Mouse (Mus musculus) embryonic facial prominence, embryonic 14.5 days (tissue): ENCODE results near the gene Hunk. TPM values are rescaled to one million over a fixed set of nuclear protein-coding genes. Genes with fewer than 3 reads are reported as not detected.

Experiments used
- ATAC-seq: fragments of 200-750 bp; cut with Nextera tagmentation; 2 replicates; pipeline ENCODE4 v1.8.0; 2017; ENCODE audit warnings: low read depth, moderate number of reproducible peaks, moderate TSS enrichment
- DNase-seq: peaks from one replicate; pipeline ENCODE4 v3.0.0-alpha.2; 2015; ENCODE audit warnings: low spot score
- H3K27ac ChIP-seq: fragments of 300-500 bp; sonication (generic); replicated peaks from 2 replicates; pipeline ENCODE4 v1.5.1; 2014; ENCODE audit warnings: low read depth, mild to moderate bottlenecking, low read length, moderate library complexity
- H3K27me3 ChIP-seq: fragments of 300-500 bp; sonication (generic); replicated peaks from 2 replicates; pipeline ENCODE4 v1.6.1; 2014; ENCODE audit warnings: low read length; ENCODE audit not compliant: control insufficient read depth, insufficient read depth
- H3K36me3 ChIP-seq: fragments of 300-500 bp; sonication (generic); 2 replicates; pipeline ENCODE4 v1.6.1; 2014; ENCODE audit warnings: low read length, mixed read lengths; ENCODE audit not compliant: control insufficient read depth, insufficient read depth
- H3K4me1 ChIP-seq: fragments of 300-500 bp; sonication (generic); 2 replicates; pipeline ENCODE4 v1.6.1; 2014; ENCODE audit warnings: antibody characterized with exemption, low read length; ENCODE audit not compliant: control insufficient read depth, insufficient read depth
- H3K4me2 ChIP-seq: fragments of 300-500 bp; sonication (generic); 2 replicates; pipeline ENCODE4 v1.6.1; 2014; ENCODE audit warnings: low read depth, mild to moderate bottlenecking, low read length, moderate library complexity, mixed read lengths
- H3K4me3 ChIP-seq: fragments of 300-500 bp; sonication (generic); 2 replicates; pipeline ENCODE4 v1.5.1; 2014; ENCODE audit warnings: low read depth, mild to moderate bottlenecking, low read length
- H3K9ac ChIP-seq: fragments of 300-500 bp; sonication (generic); 2 replicates; pipeline ENCODE4 v1.6.1; 2014; ENCODE audit warnings: low read depth, mild to moderate bottlenecking, low read length, moderate library complexity, mixed read lengths
- H3K9me3 ChIP-seq: fragments of 300-500 bp; sonication (generic); 2 replicates; pipeline ENCODE4 v1.6.1; 2016; ENCODE audit warnings: low read length; ENCODE audit not compliant: control insufficient read depth
- WGBS: fragments of 180-500 bp; shearing (Covaris S2); extraction: QIAGEN DNeasy Blood & Tissue Kit; methylation state at CpG from one replicate; pipeline ENCODE4 v1.1.7; 2014; 5-methylcytosine and 5-hydroxymethylcytosine counted together
- polyA plus RNA-seq: library from polyadenylated mRNA; unstranded; fragments of >200 nt; fragmentation: Nextera tagmentation; extraction: Ambion mirVana; gene quantifications from 2 replicates; pipeline ENCODE4 v1.2.1, GENCODE M21; 2014

Hunk gene
- polyA plus RNA-seq, 1 experiment from 2014 or later = 9.7 TPM

DNA sequence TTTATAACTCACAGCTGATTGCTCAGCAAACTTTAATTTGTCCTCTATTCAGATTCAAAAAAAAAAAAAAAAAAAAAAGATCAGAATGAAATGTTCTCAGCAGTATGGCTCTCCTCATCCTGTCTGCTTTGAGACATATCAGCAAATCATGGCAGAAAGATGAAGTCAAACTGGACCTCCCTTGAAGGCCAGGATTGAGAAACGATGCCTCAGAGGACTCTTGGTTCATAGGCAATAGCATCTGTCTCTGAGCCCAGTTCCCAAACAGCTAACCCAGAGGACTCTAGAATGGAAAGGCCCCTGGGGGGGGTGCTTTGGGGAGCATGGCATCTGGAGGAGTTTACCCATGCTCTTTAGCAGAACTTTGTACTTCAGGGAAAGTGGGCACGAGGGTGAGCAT, 119.9 kb downstream of the Hunk start:
- no peak overlapping the region for H3K4me3 ChIP-seq
- no peak overlapping the region for H3K27ac ChIP-seq
- ATAC-seq (no peak), DNase-seq (no peak)
- 83% methylated on average over 2 of the region's 2 CpGs for WGBS
- no peak overlapping the region for H3K4me2 ChIP-seq
- H3K9me3 ChIP-seq = no peaks in the 10 kb centered on the region
- no peaks in the 10 kb centered on the region for H3K36me3 ChIP-seq
- H3K27me3 ChIP-seq = no peaks in the 10 kb centered on the region
- H3K4me1 ChIP-seq = no peaks in the 10 kb centered on the region; the same call in 1 of the 2 replicates
- no peak overlapping the region for H3K9ac ChIP-seq

DNA sequence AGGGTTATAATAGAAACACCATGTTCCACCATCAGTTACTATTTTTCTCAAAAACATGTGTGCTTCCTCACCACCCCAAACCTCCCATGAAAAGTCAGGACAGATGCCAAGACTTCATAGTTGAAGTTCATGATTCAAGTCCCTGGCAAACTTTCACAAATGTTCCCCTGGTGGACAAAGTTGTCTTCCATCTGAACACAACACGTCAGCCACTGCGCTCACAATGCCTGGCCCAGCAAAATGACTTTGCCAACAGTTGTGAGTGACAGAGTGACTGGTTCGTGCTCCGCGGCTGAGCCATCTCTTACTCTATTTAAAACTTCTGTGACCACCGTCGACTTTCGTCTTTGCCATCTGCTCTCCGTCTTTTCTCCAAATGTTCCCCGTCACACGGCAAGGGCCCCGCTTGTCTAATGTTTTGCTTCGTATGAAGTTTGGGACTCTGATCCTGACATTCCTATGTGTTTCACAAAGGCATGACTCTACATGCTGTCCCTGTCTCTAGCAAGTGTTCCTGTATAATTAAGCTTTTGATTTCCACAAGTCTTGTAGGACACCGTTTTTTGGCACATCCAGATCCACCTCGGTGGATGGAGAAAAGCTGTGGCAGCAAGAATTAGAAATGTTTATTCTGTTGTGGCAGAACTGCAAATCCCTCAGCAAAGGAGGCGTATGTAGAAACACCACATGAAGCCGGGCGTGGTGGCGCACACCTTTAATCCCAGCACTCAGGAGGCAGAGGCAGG, 125.9 kb downstream of the Hunk start:
- 75% methylated on average over 19 of the region's 19 CpGs for WGBS
- no peak overlapping the region for H3K9ac ChIP-seq
- H3K9me3 ChIP-seq = no peaks in the 10 kb centered on the region
- ATAC-seq (0 out of 2 replicates have a peak, but pooled peaks have one; percentile 27), DNase-seq (peak; percentile 90)
- H3K4me3 ChIP-seq = no peak overlapping the region
- peaks cover 10% of the 10 kb centered on the region; the same call in 1 of the 2 replicates for H3K4me1 ChIP-seq
- H3K27ac ChIP-seq = peak overlapping the region; percentile 39
- no peaks in the 10 kb centered on the region for H3K36me3 ChIP-seq
- H3K27me3 ChIP-seq = no peaks in the 10 kb centered on the region
- H3K4me2 ChIP-seq = no peak overlapping the region

DNA sequence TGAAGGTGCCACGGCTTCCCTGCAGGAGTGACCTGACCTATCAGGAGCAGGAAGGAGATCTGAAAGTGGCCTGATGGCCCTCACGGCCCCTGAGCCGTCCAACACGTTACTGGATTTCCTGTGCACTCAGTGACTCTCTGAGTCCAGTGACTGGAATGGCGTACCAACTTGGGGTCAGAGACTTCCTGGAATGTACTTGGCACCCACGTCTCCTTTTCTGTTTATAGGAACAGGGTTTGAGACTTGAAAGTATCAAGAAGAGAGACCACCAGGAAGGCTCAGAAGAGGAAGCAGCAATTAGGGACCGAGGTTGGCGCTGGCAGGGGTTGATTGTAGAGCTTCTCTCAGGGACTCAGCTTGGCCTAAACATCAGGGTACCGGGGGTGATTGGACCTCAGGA, 131.2 kb downstream of the Hunk start:
- ATAC-seq = no peak
- no peak overlapping the region for H3K9ac ChIP-seq

DNA sequence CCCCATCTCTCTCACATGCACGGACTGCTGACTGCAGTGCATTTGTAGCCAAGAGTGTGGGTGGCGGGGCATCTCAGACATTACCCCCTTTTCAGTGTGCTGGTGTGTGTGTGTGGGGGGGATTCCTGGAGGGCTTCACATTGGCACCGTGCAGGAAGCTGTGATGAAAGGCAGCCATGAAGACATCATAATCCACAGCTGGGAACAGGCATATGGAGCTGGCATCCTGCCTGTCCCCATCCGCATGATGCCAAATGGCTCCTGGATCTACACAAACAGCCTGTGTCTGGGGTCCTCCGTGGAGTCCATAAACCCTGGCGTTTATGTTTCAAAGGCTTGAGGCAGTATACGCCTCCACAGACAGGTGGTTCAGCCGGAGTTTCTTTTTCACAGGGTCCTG, 132.4 kb downstream of the Hunk start:
- H3K9ac ChIP-seq = no peak overlapping the region
- peaks cover 36% of the 10 kb centered on the region for H3K4me1 ChIP-seq
- H3K27me3 ChIP-seq = no peaks in the 10 kb centered on the region
- no peak overlapping the region for H3K4me2 ChIP-seq
- H3K27ac ChIP-seq = no peak overlapping the region
- no peaks in the 10 kb centered on the region for H3K36me3 ChIP-seq
- no peaks in the 10 kb centered on the region for H3K9me3 ChIP-seq
- DNase-seq (peak; percentile 86), ATAC-seq (peak; percentile 73)
- H3K4me3 ChIP-seq = no peak overlapping the region
- WGBS = 31% methylated on average over 8 of the region's 8 CpGs

More for the DNA sequence above, 131.2 kb downstream of the Hunk start:
- no peaks in the 10 kb centered on the region for H3K27me3 ChIP-seq
- no peak overlapping the region for H3K27ac ChIP-seq
- H3K4me2 ChIP-seq = no peak overlapping the region
- H3K4me1 ChIP-seq = peaks cover 30% of the 10 kb centered on the region
- no peak overlapping the region for H3K4me3 ChIP-seq
- H3K9me3 ChIP-seq = no peaks in the 10 kb centered on the region
- no peak for DNase-seq
- no peaks in the 10 kb centered on the region for H3K36me3 ChIP-seq
- WGBS = 36% methylated on average over 9 of the region's 9 CpGs

DNA sequence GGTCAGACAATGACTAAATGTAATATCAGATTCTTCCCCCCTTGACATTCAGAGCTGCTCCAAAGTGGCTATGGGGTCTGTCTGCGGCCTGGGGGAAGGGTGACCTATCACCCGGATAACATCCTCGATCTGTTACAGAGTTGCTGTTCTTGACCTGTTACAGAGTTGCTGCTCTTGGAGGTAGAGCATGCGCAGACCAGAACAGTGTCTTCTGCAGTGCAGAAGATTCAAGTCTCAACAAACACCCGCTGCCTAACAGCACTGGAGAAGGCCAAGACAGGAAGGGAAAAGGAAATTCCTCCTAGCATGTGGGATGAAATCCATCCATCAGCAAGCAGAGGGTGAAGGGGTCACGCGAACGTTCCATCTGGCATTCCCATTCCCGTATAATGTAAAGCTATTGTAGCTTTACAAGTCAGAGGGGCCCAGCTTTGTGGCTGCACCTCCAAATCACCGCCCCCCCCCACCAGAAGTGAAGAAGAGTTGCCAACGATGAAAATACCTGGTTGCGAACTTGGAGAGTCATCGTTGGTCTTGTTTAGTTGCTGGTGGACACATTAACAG, 133.0 kb downstream of the Hunk start:
- H3K9ac ChIP-seq = no peak overlapping the region
- no peaks in the 10 kb centered on the region for H3K27me3 ChIP-seq
- no peaks in the 10 kb centered on the region for H3K36me3 ChIP-seq
- no peak overlapping the region for H3K4me3 ChIP-seq
- peaks cover 38% of the 10 kb centered on the region for H3K4me1 ChIP-seq
- no peak overlapping the region for H3K4me2 ChIP-seq
- no peak for ATAC-seq
- DNase-seq = no peak
- 62% methylated on average over 13 of the region's 13 CpGs for WGBS
- no peaks in the 10 kb centered on the region for H3K9me3 ChIP-seq
- H3K27ac ChIP-seq = no peak overlapping the region

DNA sequence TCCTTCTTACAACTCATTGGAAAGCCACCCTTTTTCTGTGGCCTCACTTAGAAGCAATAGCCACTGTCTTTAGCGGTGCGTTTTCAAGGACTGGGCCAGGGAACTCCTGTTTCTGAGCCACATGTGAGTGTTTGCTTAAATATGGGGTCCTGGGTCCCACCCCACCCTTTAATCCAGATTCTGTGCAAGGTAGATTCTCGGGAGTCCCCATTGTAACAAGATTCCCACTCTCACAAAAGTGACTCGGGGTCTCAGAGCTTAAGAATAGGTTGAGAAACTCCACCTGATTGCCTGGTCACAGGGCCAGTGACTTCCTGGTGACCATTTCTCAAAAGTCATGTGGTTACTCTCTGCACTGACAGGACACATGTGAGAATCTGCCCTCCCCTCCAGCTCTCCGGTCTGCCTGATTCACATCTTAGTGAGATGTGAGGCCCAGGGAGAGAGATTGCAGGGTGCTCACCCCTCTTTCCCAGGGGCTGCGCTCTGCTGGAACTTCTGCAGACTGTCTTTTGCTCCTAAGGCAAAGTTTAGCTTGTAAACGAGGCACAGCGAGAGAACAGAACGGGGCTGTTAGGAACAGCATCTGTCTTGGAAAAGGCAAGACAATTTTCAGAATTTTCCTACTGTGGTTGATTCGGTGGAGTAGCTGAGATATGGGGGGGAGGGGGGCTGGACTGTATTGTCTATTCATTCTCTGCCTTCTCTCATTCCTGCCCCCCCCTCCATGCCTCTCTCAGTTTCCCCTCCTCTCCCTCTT, 135.6 kb downstream of the Hunk start:
- Histone ChIP-seq H3K27me3 (no peaks in the 10 kb centered on the region), H3K27ac (peak overlapping the region; percentile 35; the same call in 1 of the 2 replicates), H3K4me3 (no peak overlapping the region), H3K36me3 (no peaks in the 10 kb centered on the region), H3K4me1 (peaks cover 38% of the 10 kb centered on the region), H3K4me2 (no peak overlapping the region), H3K9ac (no peak overlapping the region), H3K9me3 (no peaks in the 10 kb centered on the region)
- DNase-seq (no peak), ATAC-seq (no peak)
- whole genome bisulfite sequencing = 20% methylated on average over 10 of the region's 10 CpGs

DNA sequence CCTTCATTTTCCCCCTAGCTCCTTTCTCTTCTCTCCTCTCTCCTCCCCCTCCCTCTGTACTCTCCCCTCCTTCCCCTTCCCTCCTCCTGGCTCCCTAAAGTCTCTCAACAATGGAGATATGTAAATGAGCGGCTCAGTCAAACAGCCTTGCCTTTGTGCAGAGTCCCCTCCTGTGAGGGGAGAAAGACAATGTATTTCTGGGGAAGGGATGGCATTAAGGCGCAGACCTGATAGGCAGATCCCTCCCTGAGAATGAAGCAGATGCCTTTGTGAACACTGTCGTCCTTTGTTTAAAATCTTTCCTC, 136.1 kb downstream of the Hunk start:
- Histone ChIP-seq H3K9ac (no peak overlapping the region), H3K36me3 (no peaks in the 10 kb centered on the region), H3K4me2 (no peak overlapping the region), H3K4me1 (peaks cover 34% of the 10 kb centered on the region), H3K27ac (no peak overlapping the region), H3K9me3 (no peaks in the 10 kb centered on the region), H3K4me3 (no peak overlapping the region), H3K27me3 (no peaks in the 10 kb centered on the region)
- no peak for DNase-seq
- WGBS = 43% methylated on average over 3 of the region's 3 CpGs
- ATAC-seq = no peak

DNA sequence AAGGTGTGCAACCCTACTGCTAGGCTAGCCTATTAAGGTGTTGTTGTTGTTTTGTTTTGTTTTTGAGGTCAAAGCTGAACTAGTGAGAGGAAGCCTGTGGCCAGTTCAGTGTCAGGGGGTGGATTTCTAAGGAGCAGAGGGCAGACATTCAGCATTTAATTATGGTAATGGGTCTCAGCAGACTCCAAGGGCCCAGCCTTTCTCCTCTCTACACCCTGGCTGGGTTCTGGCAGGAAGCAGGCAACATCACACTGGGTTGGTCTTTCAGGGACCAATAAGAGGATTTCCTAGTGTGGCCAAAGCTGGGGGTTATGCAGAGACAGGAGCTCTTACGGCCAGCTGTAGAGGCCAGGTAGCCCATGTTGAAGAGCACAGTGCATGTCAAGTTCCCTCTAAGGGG, 136.8 kb downstream of the Hunk start:
- no peak for DNase-seq
- no peak overlapping the region for H3K4me3 ChIP-seq
- H3K9ac ChIP-seq = no peak overlapping the region
- no peak overlapping the region for H3K27ac ChIP-seq
- peaks cover 27% of the 10 kb centered on the region for H3K4me1 ChIP-seq
- no peaks in the 10 kb centered on the region for H3K27me3 ChIP-seq
- no peak for ATAC-seq
- H3K36me3 ChIP-seq = no peaks in the 10 kb centered on the region
- H3K9me3 ChIP-seq = no peaks in the 10 kb centered on the region
- no peak overlapping the region for H3K4me2 ChIP-seq
- WGBS = 25% methylated on average over 1 of the region's 1 CpGs
